Mouse (Mus musculus) embryonic facial prominence, embryonic 11.5 days (tissue): ENCODE measurements around the gene Kras. TPM values are rescaled to one million over a fixed set of nuclear protein-coding genes. Genes with fewer than 3 reads are reported as not detected.

Experiments used
- ATAC-seq: fragments of 200-750 bp; cut with Nextera tagmentation; replicated peaks from 2 replicates; pipeline ENCODE4 v1.8.0; 2017; ENCODE audit warnings: low read depth; ENCODE audit not compliant: insufficient number of reproducible peaks, low FRiP score, low TSS enrichment
- DNase-seq: peaks from one replicate; pipeline ENCODE4 v3.0.0-alpha.2; 2015; ENCODE audit warnings: low spot score
- H3K27ac ChIP-seq: fragments of 300-500 bp; sonication (generic); replicated peaks from 2 replicates; pipeline ENCODE4 v1.5.1; 2014; ENCODE audit warnings: mild to moderate bottlenecking, low read depth, low read length, control low read depth
- H3K27me3 ChIP-seq: fragments of 300-500 bp; sonication (generic); 2 replicates; pipeline ENCODE4 v1.6.1; 2014; ENCODE audit warnings: mild to moderate bottlenecking, low read length, moderate library complexity, mixed read lengths; ENCODE audit not compliant: control insufficient read depth, insufficient read depth
- H3K36me3 ChIP-seq: fragments of 300-500 bp; sonication (generic); replicated peaks from 2 replicates; pipeline ENCODE4 v1.6.1; 2014; ENCODE audit warnings: low read depth, mild to moderate bottlenecking, low read length, moderate library complexity, mixed read lengths; ENCODE audit not compliant: control insufficient read depth, insufficient read depth
- H3K4me1 ChIP-seq: fragments of 300-500 bp; sonication (generic); 2 replicates; pipeline ENCODE4 v1.6.1; 2014; ENCODE audit warnings: low read length, mixed read lengths; ENCODE audit not compliant: control insufficient read depth, insufficient read depth
- H3K4me2 ChIP-seq: fragments of 300-500 bp; sonication (generic); 2 replicates; pipeline ENCODE4 v1.6.1; 2014; ENCODE audit warnings: low read depth, mild to moderate bottlenecking, control low read depth, low read length, moderate library complexity
- H3K4me3 ChIP-seq: fragments of 300-500 bp; sonication (generic); 2 replicates; pipeline ENCODE4 v1.5.1; 2014; ENCODE audit warnings: low read depth, low read length, control low read depth
- H3K9ac ChIP-seq: fragments of 300-500 bp; sonication (generic); replicated peaks from 2 replicates; pipeline ENCODE4 v1.6.1; 2014; ENCODE audit warnings: mild to moderate bottlenecking, control low read depth, low read length
- H3K9me3 ChIP-seq: fragments of 300-500 bp; sonication (generic); replicated peaks from 2 replicates; pipeline ENCODE4 v1.6.1; 2016; ENCODE audit warnings: mild to moderate bottlenecking, low read length, inconsistent platforms, mixed read lengths; ENCODE audit not compliant: control insufficient read depth
- WGBS: fragments of 180-500 bp; shearing (Covaris S2); extraction: QIAGEN DNeasy Blood & Tissue Kit; methylation state at CpG from one replicate; pipeline ENCODE4 v1.1.7; 2014; 5-methylcytosine and 5-hydroxymethylcytosine counted together
- polyA plus RNA-seq: library from polyadenylated mRNA; unstranded; fragments of >200 nt; fragmentation: Nextera tagmentation; extraction: Ambion mirVana; gene quantifications from 2 replicates; pipeline ENCODE4 v1.2.1, GENCODE M21; 2014

Kras gene
- polyA plus RNA-seq, 1 experiment from 2014 or later, result 116 TPM

DNA sequence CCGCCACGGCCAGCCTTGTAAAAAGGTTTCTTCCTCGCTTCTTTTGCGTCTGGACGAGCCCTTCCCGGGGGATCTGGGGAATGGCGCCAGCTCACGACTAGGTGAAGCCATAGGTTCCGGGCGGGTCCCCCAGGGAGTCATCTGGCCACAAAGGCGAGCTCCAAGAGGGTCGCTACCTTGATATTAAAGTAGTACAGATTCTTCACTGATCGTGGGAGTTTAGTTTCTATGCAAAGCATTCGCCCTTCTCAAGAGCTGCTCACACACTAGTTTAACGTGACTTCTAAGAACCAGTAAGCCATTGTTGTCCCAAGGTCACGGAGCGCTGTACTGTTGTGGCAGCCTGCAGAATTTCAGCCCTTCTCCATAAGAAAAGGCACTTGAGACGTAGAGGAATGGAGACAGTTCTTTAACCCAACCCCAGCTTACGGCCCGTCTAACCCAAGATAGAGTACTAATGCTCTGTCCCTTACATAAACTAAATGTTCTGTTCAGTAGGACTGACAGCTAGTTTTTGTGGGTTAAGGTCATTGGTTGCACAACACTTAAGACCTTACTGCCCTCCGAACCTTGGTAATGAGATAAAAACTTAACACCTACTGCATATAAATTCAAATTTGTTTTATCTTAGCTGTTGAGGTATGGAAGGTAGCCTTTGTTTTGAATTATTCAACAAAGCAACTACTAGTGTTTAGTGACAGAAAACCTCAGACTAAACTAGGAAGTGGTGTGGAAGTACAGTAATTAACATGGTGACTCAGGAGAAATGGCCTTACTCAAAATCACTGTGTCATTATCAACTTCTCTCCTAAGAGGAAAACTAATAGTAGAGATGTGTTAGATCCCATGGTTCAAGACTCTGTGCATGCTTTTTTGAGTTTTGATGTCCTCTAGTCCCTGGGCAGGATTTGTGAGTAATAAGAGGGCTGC, 38.4 kb downstream of the Kras start:
- peak; percentile 54; the same call in 1 of the 2 replicates for ATAC-seq
- H3K4me1 ChIP-seq, result no peaks in the 10 kb centered on the region
- H3K4me3 ChIP-seq, result peak overlapping the region; percentile 56
- 5% methylated on average over 21 of the region's 21 CpGs for WGBS
- H3K27ac ChIP-seq, result peak overlapping the region; percentile 77; the same call in 1 of the 2 replicates
- H3K27me3 ChIP-seq, result no peaks in the 10 kb centered on the region
- no peak for DNase-seq
- H3K36me3 ChIP-seq, result no peaks in the 10 kb centered on the region
- H3K4me2 ChIP-seq, result peak overlapping the region; percentile 57
- H3K9ac ChIP-seq, result peak overlapping the region; percentile 70
- no peaks in the 10 kb centered on the region for H3K9me3 ChIP-seq

DNA sequence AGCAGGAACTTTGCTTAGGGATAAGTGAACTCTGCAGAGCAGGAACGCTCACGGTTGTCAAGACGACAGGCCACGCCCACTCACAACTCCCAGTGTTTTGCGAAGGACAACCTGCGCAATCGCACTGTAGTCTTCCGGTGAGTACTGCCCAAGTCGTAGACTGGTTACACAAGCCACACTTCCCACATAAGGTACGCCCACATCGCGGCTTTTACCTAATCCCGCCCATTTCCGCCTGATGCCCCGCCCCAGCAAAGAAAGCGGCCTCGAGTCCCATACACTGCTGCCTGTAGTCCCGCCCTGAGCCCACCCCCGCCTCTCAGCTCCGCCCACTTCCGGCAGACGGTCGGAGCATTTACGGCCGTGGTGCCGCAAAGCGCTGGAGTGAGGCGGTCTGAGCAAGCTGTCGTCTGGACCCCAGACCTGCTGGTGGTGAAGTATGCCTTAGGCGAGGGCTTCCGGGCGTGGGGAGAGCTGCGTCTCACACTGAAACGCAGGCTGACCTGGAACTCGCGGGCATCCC, 39.2 kb downstream of the Kras start, which contains the start of the genes Casc1 and Etfrf1:
Gene Casc1, minus strand, starts transcription at position 190 of the 523 bp plus-strand sequence.
Gene Etfrf1, plus strand, starts transcription at position 319 of the 523 bp plus-strand sequence.
- peak within 1 kb of the TSS; percentile 77; the same call in 1 of the 2 replicates for H3K27ac ChIP-seq
- H3K36me3 ChIP-seq, result no peaks in the 10 kb centered on the region
- DNase-seq (peak; percentile 100), ATAC-seq (peak; percentile 99)
- peak within 1 kb of the TSS; percentile 57 for H3K4me2 ChIP-seq
- peak within 1 kb of the TSS; percentile 56 for H3K4me3 ChIP-seq
- no peaks in the 10 kb centered on the region for H3K4me1 ChIP-seq
- no peaks in the 10 kb centered on the region for H3K9me3 ChIP-seq
- WGBS, result under 1% methylated on average over 36 of the region's 36 CpGs
- peak within 1 kb of the TSS; percentile 70 for H3K9ac ChIP-seq
- H3K27me3 ChIP-seq, result no peaks in the 10 kb centered on the region

DNA sequence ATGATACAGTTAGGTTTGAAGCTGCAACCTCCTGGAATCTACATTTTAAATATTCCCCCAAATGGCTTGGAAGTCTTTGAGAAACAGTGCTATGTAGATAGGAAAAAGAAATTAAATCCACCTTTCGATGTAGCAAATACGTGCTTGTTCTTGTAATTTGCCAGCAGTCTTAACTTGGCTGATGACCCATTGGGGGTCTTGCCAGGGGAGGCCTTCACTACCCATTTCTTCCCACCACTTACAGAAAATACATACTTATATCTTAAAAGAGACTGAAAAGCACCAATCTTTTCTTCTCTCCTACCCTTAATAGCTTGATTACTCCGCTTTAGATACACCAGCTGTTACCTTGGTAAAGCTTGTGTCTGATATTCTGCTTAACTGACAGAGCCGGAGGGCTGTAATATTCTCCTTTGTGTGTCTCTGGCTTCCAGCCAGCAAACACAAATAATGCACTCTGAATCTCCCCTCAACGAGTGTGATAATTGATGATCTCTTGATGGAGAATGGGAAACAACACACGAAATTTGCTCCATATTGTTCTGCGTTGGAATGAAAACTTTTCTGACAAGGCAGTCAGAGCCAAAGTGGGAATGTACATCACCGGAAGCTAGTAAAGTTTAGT, 39.9 kb downstream of the Kras start:
- H3K9ac ChIP-seq, result no peak overlapping the region
- no peaks in the 10 kb centered on the region for H3K36me3 ChIP-seq
- peak overlapping the region; percentile 33 for H3K4me3 ChIP-seq
- H3K4me1 ChIP-seq, result no peaks in the 10 kb centered on the region
- WGBS, result 40% methylated on average over 8 of the region's 8 CpGs
- H3K4me2 ChIP-seq, result peak overlapping the region; percentile 42
- DNase-seq, result no peak
- H3K27ac ChIP-seq, result no peak overlapping the region
- no peak for ATAC-seq
- no peaks in the 10 kb centered on the region for H3K27me3 ChIP-seq
- no peaks in the 10 kb centered on the region for H3K9me3 ChIP-seq

DNA sequence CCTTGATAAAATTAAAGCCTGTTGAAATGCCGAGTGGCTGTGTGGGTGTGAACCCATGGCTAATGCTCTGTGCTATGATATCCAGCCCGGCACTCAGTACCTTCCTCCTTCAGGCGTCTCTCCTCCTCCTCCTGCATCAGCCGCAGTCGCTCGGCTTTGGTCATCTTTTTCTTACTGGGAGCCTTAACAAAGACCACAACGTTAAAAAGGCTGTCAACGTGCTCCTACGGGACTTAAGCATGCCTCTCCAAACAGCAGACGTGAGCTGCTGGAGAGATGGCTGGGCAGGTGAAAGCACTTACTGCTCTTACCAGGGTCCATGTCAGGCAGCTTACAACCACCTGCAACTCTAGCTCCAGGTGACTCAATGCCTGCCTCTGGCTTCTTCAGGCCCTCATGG, 44.9 kb downstream of the Kras start:
- WGBS, result 72% methylated on average over 10 of the region's 10 CpGs
- H3K4me3 ChIP-seq, result no peak overlapping the region
- no peaks in the 10 kb centered on the region for H3K27me3 ChIP-seq
- H3K4me2 ChIP-seq, result no peak overlapping the region
- H3K27ac ChIP-seq, result no peak overlapping the region
- H3K9ac ChIP-seq, result no peak overlapping the region
- DNase-seq, result no peak
- H3K36me3 ChIP-seq, result no peaks in the 10 kb centered on the region
- no peak for ATAC-seq
- no peaks in the 10 kb centered on the region for H3K9me3 ChIP-seq
- no peaks in the 10 kb centered on the region for H3K4me1 ChIP-seq

DNA sequence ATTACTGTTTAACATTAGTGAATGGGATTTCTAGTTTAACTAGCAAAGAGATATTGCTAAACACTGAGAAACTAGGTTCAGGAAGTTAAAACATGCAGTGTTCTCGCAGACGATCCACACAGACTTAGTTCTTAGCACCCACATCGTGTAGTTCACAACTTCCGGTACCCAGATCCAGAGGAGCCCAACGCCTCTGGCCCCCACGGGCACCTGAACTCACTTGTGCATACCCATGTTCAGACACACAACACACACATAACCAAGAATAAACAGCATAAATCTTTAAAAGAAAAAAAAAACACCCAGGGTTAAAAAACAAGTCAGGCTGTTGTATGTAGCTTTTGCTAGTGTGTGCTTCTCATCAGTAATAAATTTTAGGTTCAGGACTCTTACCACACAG, 45.6 kb downstream of the Kras start:
- H3K27me3 ChIP-seq, result no peaks in the 10 kb centered on the region
- DNase-seq (no peak), ATAC-seq (no peak)
- H3K9me3 ChIP-seq, result no peaks in the 10 kb centered on the region
- 88% methylated on average over 6 of the region's 6 CpGs for WGBS
- H3K36me3 ChIP-seq, result no peaks in the 10 kb centered on the region
- no peak overlapping the region for H3K4me3 ChIP-seq
- no peak overlapping the region for H3K4me2 ChIP-seq
- H3K27ac ChIP-seq, result no peak overlapping the region
- H3K9ac ChIP-seq, result no peak overlapping the region
- no peaks in the 10 kb centered on the region for H3K4me1 ChIP-seq

DNA sequence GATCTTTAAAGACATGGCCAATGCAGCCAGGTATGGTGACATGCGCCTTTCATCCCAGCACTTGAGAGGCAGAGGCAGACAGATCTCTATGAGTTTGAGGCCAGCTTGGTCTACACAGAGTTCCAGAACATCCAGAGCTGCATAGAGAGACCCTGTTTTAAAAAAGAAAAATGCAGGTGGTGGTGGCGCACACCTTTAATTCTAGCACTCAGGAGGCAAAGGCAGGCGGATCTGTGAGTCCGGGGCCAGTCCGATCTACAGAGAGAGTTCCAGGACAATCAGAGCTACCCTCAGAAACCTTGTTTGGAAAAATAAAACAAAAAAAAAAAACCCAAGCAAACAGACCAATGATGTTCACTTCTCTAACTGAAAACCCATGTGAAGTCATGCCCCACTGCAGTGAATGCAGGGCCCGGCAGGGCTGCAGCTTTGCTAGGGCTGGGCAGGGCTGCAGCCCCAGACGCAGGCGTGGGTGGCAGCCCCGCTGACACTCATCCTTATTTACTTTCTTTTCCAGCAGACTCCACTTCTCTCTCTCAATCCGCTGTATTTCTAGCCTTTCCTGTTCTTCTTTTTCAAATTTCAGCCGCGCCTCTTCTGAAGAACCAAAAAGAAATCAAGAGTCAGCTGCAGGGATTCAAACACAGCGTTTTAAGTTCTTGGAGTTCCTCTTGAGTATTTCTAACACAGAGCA, 47.5 kb downstream of the Kras start:
- no peak overlapping the region for H3K4me3 ChIP-seq
- H3K27ac ChIP-seq, result no peak overlapping the region
- DNase-seq (no peak), ATAC-seq (no peak)
- no peaks in the 10 kb centered on the region for H3K27me3 ChIP-seq
- H3K36me3 ChIP-seq, result no peaks in the 10 kb centered on the region
- no peaks in the 10 kb centered on the region for H3K4me1 ChIP-seq
- no peak overlapping the region for H3K4me2 ChIP-seq
- no peak overlapping the region for H3K9ac ChIP-seq
- WGBS, result 82% methylated on average over 13 of the region's 13 CpGs
- H3K9me3 ChIP-seq, result no peaks in the 10 kb centered on the region

DNA sequence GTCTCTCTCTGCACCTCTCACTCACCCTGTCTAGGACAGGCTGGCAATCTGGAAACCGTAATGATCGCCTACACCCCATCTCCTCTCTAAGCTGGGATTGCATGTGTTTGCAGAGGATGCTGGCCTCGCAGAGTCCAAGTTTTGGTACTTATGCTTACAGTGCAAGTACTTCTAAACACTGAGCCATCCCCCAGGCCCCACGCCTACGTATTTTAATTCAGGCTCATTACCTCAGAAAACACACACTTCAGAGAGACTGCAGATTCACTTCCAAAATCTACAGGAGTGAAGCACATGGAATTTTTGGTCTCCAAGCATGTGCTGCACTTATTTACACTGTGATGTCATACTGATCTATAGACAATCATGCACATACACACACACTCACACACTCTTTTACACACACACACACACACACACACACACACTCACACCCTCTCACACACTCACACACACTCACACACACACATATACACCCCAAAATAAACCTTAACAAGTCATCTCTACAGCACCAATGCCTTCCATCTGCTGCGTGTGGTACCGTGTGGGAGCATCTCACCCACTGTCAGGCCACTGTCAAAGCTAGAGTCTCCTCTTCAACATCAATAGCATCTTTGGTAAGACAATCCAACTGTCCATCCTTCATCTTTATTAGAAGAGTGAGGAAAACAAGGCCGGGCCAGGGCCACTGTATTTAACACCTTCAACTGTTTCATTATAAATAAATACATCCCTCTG, 51.9 kb downstream of the Kras start:
- Histone ChIP-seq H3K4me1 (no peaks in the 10 kb centered on the region), H3K27ac (no peak overlapping the region), H3K27me3 (no peaks in the 10 kb centered on the region), H3K36me3 (no peaks in the 10 kb centered on the region), H3K9ac (no peak overlapping the region), H3K9me3 (no peaks in the 10 kb centered on the region), H3K4me3 (no peak overlapping the region), H3K4me2 (no peak overlapping the region)
- no peak for ATAC-seq
- no peak for DNase-seq
- 93% methylated on average over 8 of the region's 8 CpGs for WGBS
